Comparison of ENCODE assay signal across 15 mouse cellular contexts in genomic region chr8:53994208-53994607, GRCm38 (mm10).
"Had no signal": no experiment of that assay in that cellular context is flagged by ENCODE, and none has a peak within 500 bp of the region (broad histone marks: within the 10 kb centered on the region; RNA-seq: fewer than 3 reads in every experiment).

No protein-coding gene starts in this region.

- ATAC-seq: liver, postnatal 0 days; midbrain, embryonic 15.5 days had no signal

- H3K27me3 ChIP-seq: limb, embryonic 15.5 days; liver, embryonic 13.5 days; megakaryocyte, embryonic 14.5 days; midbrain, embryonic 15.5 days; neural tube, embryonic 13.5 days; stomach, embryonic 15.5 days had no signal

- H3K36me3 ChIP-seq: limb, embryonic 15.5 days; liver, embryonic 13.5 days; midbrain, embryonic 15.5 days; neural tube, embryonic 13.5 days; stomach, embryonic 15.5 days had no signal

- H3K4me2 ChIP-seq: limb, embryonic 15.5 days; liver, embryonic 13.5 days; midbrain, embryonic 11.5 days; midbrain, embryonic 15.5 days; neural tube, embryonic 13.5 days; stomach, embryonic 15.5 days had no signal

- H3K4me3 ChIP-seq: limb, embryonic 15.5 days; liver, embryonic 13.5 days; megakaryocyte, embryonic 14.5 days; midbrain, embryonic 15.5 days; neural tube, embryonic 13.5 days; stomach, embryonic 15.5 days had no signal

- H3K4me1 ChIP-seq: liver, embryonic 13.5 days; megakaryocyte, embryonic 14.5 days; midbrain, embryonic 15.5 days; neural tube, embryonic 13.5 days; stomach, embryonic 15.5 days had no signal

- DNase-seq: kidney, adult 2 months; kidney, postnatal 25 days; layer of hippocampus, adult 9-11 months; layer of hippocampus, postnatal 36 days; liver, embryonic 13.5 days; liver, postnatal 0 days; right cerebral cortex, adult 18-20 months; right cerebral cortex, postnatal 25 days; thymus, postnatal 4 days had no signal

- H3K27ac ChIP-seq: limb, embryonic 15.5 days; liver, embryonic 13.5 days; midbrain, embryonic 15.5 days; neural tube, embryonic 13.5 days; stomach, embryonic 15.5 days had no signal

- H3K9me3 ChIP-seq: limb, embryonic 15.5 days; liver, embryonic 13.5 days; megakaryocyte, embryonic 14.5 days; stomach, embryonic 15.5 days had no signal

- H3K9ac ChIP-seq: limb, embryonic 15.5 days; liver, embryonic 13.5 days; liver, postnatal 0 days; midbrain, embryonic 15.5 days; neural tube, embryonic 13.5 days; stomach, embryonic 15.5 days had no signal
